Mouse (Mus musculus) MEL (cell line): ENCODE data around the gene 2410004P03Rik. TPM values are rescaled to one million over a fixed set of nuclear protein-coding genes. Genes with fewer than 3 reads are reported as not detected.

Source experiments
- DNase-seq: peaks from one replicate; pipeline ENCODE4 v3.0.0; 2011; ENCODE audit warnings: low read depth, low spot score
- H3K27ac ChIP-seq: 2 replicates; pipeline ENCODE4 v1.5.1; 2012; ENCODE audit warnings: low read depth, mild to moderate bottlenecking, control low read depth, low read length, moderate library complexity; ENCODE audit not compliant: control insufficient read depth
- H3K27me3 ChIP-seq, 2 experiments: fragments of 150-350 bp in 1 of 2; sonication (generic) in 1 of 2; 2 replicates each; pipeline ENCODE4 v1.6.1; 2012; ENCODE audit warnings: low read length in 2 of 2, mild to moderate bottlenecking in 2 of 2, improper control_type of control experiment in 1 of 2, moderate library complexity in 1 of 2; ENCODE audit not compliant: insufficient read depth in 2 of 2, control insufficient read depth in 1 of 2
- H3K36me3 ChIP-seq, 2 experiments: 2 replicates each; pipeline ENCODE4 v1.6.1; 2012 to 2014; ENCODE audit warnings: low read length in 2 of 2, improper control_type of control experiment in 1 of 2, inconsistent platforms in 1 of 2, mild to moderate bottlenecking in 1 of 2; ENCODE audit not compliant: insufficient read depth in 2 of 2, control insufficient read depth in 1 of 2
- H3K4me1 ChIP-seq, 2 experiments: fragments of 150-350 bp in 1 of 2; sonication (generic) in 1 of 2; 2 replicates each; pipeline ENCODE4 v1.6.1; 2012; ENCODE audit warnings: low read length in 2 of 2, improper control_type of control experiment in 1 of 2, mild to moderate bottlenecking in 1 of 2; ENCODE audit not compliant: insufficient read depth in 2 of 2, control insufficient read depth in 1 of 2
- H3K4me3 ChIP-seq, 2 experiments: fragments of 150-350 bp in 1 of 2; sonication (generic) in 1 of 2; 2 replicates each; pipeline ENCODE4 v1.5.1; 2012; ENCODE audit warnings: low read depth in 2 of 2, low read length in 2 of 2, mild to moderate bottlenecking in 2 of 2, moderate library complexity in 2 of 2, control low read depth in 1 of 2, improper control_type of control experiment in 1 of 2; ENCODE audit not compliant: control insufficient read depth in 1 of 2, insufficient read depth in 1 of 2
- H3K79me2 ChIP-seq: 2 replicates; pipeline ENCODE4 v1.6.1; 2012; ENCODE audit warnings: mild to moderate bottlenecking, low read length, moderate library complexity; ENCODE audit not compliant: control insufficient read depth, poor library complexity, insufficient read depth
- H3K9ac ChIP-seq: 2 replicates; pipeline ENCODE4 v1.6.1; 2012; ENCODE audit warnings: low read depth, mild to moderate bottlenecking, control low read depth, low read length, moderate library complexity; ENCODE audit not compliant: control insufficient read depth, poor library complexity, severe bottlenecking
- H3K9me3 ChIP-seq: fragments of 150-350 bp; sonication (generic); replicated peaks from 2 replicates; pipeline ENCODE4 v1.6.1; 2012; ENCODE audit warnings: mild to moderate bottlenecking, low read length, improper control_type of control experiment, moderate library complexity; ENCODE audit not compliant: insufficient read depth
- BHLHE40 ChIP-seq: IDR thresholded peaks from 2 replicates; pipeline ENCODE4 v1.6.1; 2012; ENCODE audit warnings: low read depth, mild to moderate bottlenecking, inconsistent platforms, low read length, improper control_type of control experiment, borderline replicate concordance
- CHD1 ChIP-seq: IDR thresholded peaks from 2 replicates; pipeline ENCODE4 v1.6.1; 2012; ENCODE audit warnings: low read depth, mild to moderate bottlenecking, inconsistent platforms, low read length, improper control_type of control experiment
- CHD2 ChIP-seq: IDR thresholded peaks from 2 replicates; pipeline ENCODE4 v1.6.1; 2011; ENCODE audit warnings: low read length, improper control_type of control experiment
- CTCF ChIP-seq, 3 experiments: IDR thresholded peaks in 2 of 3; conservative IDR thresholded peaks in 1 of 3; 2 replicates each; pipeline ENCODE4 v1.5.1; 2011 to 2012; ENCODE audit warnings: low read length in 3 of 3, low read depth in 2 of 3, mild to moderate bottlenecking in 2 of 3, improper control_type of control experiment in 1 of 3, inconsistent platforms in 1 of 3, mixed read lengths in 1 of 3, moderate library complexity in 1 of 3; ENCODE audit not compliant: control insufficient read depth in 1 of 3, insufficient read depth in 1 of 3, poor library complexity in 1 of 3, severe bottlenecking in 1 of 3
- E2F4 ChIP-seq: IDR thresholded peaks from 2 replicates; pipeline ENCODE4 v1.6.1; 2011; ENCODE audit warnings: low read depth, low read length, improper control_type of control experiment, borderline replicate concordance
- ELF1 ChIP-seq: IDR thresholded peaks from 2 replicates; pipeline ENCODE4 v1.6.1; 2014; ENCODE audit warnings: low read depth, mild to moderate bottlenecking, inconsistent platforms, low read length, improper control_type of control experiment, moderate library complexity
- ETS1 ChIP-seq: IDR thresholded peaks from 2 replicates; pipeline ENCODE4 v1.6.1; 2012; ENCODE audit warnings: low read depth, mild to moderate bottlenecking, inconsistent platforms, low read length, improper control_type of control experiment, moderate library complexity
- GABPA ChIP-seq: IDR thresholded peaks from 2 replicates; pipeline ENCODE4 v1.6.1; 2012; ENCODE audit warnings: low read depth, mild to moderate bottlenecking, inconsistent platforms, low read length, improper control_type of control experiment, moderate library complexity
- GATA1 ChIP-seq: IDR thresholded peaks from 2 replicates; pipeline ENCODE4 v1.6.1; 2011; ENCODE audit warnings: low read depth, low read length, improper control_type of control experiment
- HCFC1 ChIP-seq: IDR thresholded peaks from 2 replicates; pipeline ENCODE4 v1.6.1; 2012; ENCODE audit warnings: low read depth, mild to moderate bottlenecking, inconsistent platforms, low read length, improper control_type of control experiment, moderate library complexity
- JUND ChIP-seq: IDR thresholded peaks from 2 replicates; pipeline ENCODE4 v1.6.1; 2011; ENCODE audit warnings: low read depth, mild to moderate bottlenecking, improper control_type of control experiment, low read length
- KAT2A ChIP-seq: conservative IDR thresholded peaks from 2 replicates; pipeline ENCODE4 v1.6.1; 2012; ENCODE audit warnings: low read depth, low read length, improper control_type of control experiment, inconsistent platforms
- MAX ChIP-seq: IDR thresholded peaks from 2 replicates; pipeline ENCODE4 v1.6.1; 2011; ENCODE audit warnings: low read length, improper control_type of control experiment
- MEF2A ChIP-seq: IDR thresholded peaks from 2 replicates; pipeline ENCODE4 v1.6.1; 2014; ENCODE audit warnings: low read depth, mild to moderate bottlenecking, inconsistent platforms, low read length, improper control_type of control experiment; ENCODE audit not compliant: poor library complexity, insufficient replicate concordance, severe bottlenecking; ENCODE audit errors: extremely low read depth
- MXI1 ChIP-seq: IDR thresholded peaks from 2 replicates; pipeline ENCODE4 v1.6.1; 2011; ENCODE audit warnings: mild to moderate bottlenecking, low read depth, low read length, improper control_type of control experiment
- MYB ChIP-seq: IDR thresholded peaks from 2 replicates; pipeline ENCODE4 v1.6.1; 2011; ENCODE audit warnings: mild to moderate bottlenecking, low read depth, low read length, improper control_type of control experiment
- MYC ChIP-seq: IDR thresholded peaks from 2 replicates; pipeline ENCODE4 v1.6.1; 2011; ENCODE audit warnings: low read depth, mild to moderate bottlenecking, low read length, improper control_type of control experiment, moderate library complexity
- NELFE ChIP-seq: IDR thresholded peaks from 2 replicates; pipeline ENCODE4 v1.6.1; 2011; ENCODE audit warnings: low read depth, low read length, improper control_type of control experiment
- NRF1 ChIP-seq: IDR thresholded peaks from 2 replicates; pipeline ENCODE4 v1.6.1; 2014; ENCODE audit warnings: low read depth, mild to moderate bottlenecking, inconsistent platforms, low read length, improper control_type of control experiment, moderate library complexity; ENCODE audit not compliant: poor library complexity, insufficient read depth, severe bottlenecking
- POLR2A ChIP-seq, 2 experiments: IDR thresholded peaks; 2 replicates each; pipeline ENCODE4 v1.6.1; 2011 to 2012; ENCODE audit warnings: low read length in 2 of 2, mild to moderate bottlenecking in 2 of 2, control low read depth in 1 of 2, improper control_type of control experiment in 1 of 2, low read depth in 1 of 2, moderate library complexity in 1 of 2; ENCODE audit not compliant: control insufficient read depth in 1 of 2, insufficient read depth in 1 of 2, poor library complexity in 1 of 2
- POLR2AphosphoS2 ChIP-seq: IDR thresholded peaks from 2 replicates; pipeline ENCODE4 v1.6.1; 2011; ENCODE audit warnings: low read length, improper control_type of control experiment
- RAD21 ChIP-seq: IDR thresholded peaks from 2 replicates; pipeline ENCODE4 v1.6.1; 2011; ENCODE audit warnings: mild to moderate bottlenecking, low read depth, low read length, improper control_type of control experiment
- SIN3A ChIP-seq: IDR thresholded peaks from 2 replicates; pipeline ENCODE4 v1.6.1; 2012; ENCODE audit warnings: low read length, improper control_type of control experiment, inconsistent platforms
- SMC3 ChIP-seq: IDR thresholded peaks from 2 replicates; pipeline ENCODE4 v1.6.1; 2011; ENCODE audit warnings: low read depth, low read length, improper control_type of control experiment
- TCF12 ChIP-seq: IDR thresholded peaks from 2 replicates; pipeline ENCODE4 v1.6.1; 2014; ENCODE audit warnings: low read depth, mild to moderate bottlenecking, inconsistent platforms, low read length, improper control_type of control experiment, moderate library complexity
- UBTF ChIP-seq: IDR thresholded peaks from 2 replicates; pipeline ENCODE4 v1.6.1; 2012; ENCODE audit warnings: low read depth, mild to moderate bottlenecking, inconsistent platforms, low read length, improper control_type of control experiment, moderate library complexity, borderline replicate concordance; ENCODE audit not compliant: insufficient read depth
- USF1 ChIP-seq: IDR thresholded peaks from 2 replicates; pipeline ENCODE4 v1.6.1; 2014; ENCODE audit warnings: low read depth, mild to moderate bottlenecking, inconsistent platforms, low read length, improper control_type of control experiment, moderate library complexity
- USF2 ChIP-seq, 2 experiments: IDR thresholded peaks; 2 replicates each; pipeline ENCODE4 v1.6.1; 2011 to 2012; ENCODE audit warnings: improper control_type of control experiment in 2 of 2, low read length in 2 of 2, borderline replicate concordance in 1 of 2, inconsistent platforms in 1 of 2, low read depth in 1 of 2, mild to moderate bottlenecking in 1 of 2; ENCODE audit not compliant: insufficient read depth in 1 of 2
- ZC3H11A ChIP-seq: IDR thresholded peaks from 2 replicates; pipeline ENCODE4 v1.6.1; 2012; ENCODE audit warnings: low read depth, mild to moderate bottlenecking, inconsistent platforms, low read length, improper control_type of control experiment
- ZKSCAN1 ChIP-seq: IDR thresholded peaks from 2 replicates; pipeline ENCODE4 v1.6.1; 2012; ENCODE audit warnings: low read depth, mild to moderate bottlenecking, inconsistent platforms, low read length, improper control_type of control experiment, moderate library complexity
- ZMIZ1 ChIP-seq: IDR thresholded peaks from 2 replicates; pipeline ENCODE4 v1.6.1; 2012; ENCODE audit warnings: low read depth, mild to moderate bottlenecking, inconsistent platforms, low read length, improper control_type of control experiment, moderate library complexity
- polyA plus RNA-seq, 2 experiments: library from polyadenylated mRNA; stranded (reverse) in 1 of 2; unstranded in 1 of 2; fragments of >175 nt in 1 of 2; fragments of >200 nt in 1 of 2; gene quantifications; 2 replicates each; pipeline versions ENCODE4 v1.2.1 to v1.2.4; 2012; ENCODE audit warnings: low replicate concordance in 2 of 2, low read depth in 1 of 2; ENCODE audit not compliant: insufficient read length in 2 of 2, insufficient read depth in 1 of 2, missing spikeins in 1 of 2
- total RNA-seq: library from RNA; depleted of rRNA; stranded (reverse); fragments of 300-350 nt; gene quantifications from 2 replicates; pipeline ENCODE4 v1.2.3, GENCODE M21; 2012; rRNA removed

Gene 2410004P03Rik
- total RNA-seq (not detected in 2 replicates), polyA plus RNA-seq (under 1 TPM in 1 of 2 experiments, not detected in 1; 0.03 TPM)

- TF ChIP-seq SIN3A (no peak), MYC (no peak), MXI1 (no peak), TCF12 (no peak), JUND (no peak), GABPA (no peak), CHD1 (no peak), GATA1 (no peak), CTCF (IDR thresholded peaks at IDR 0.05 in 2 of 3, conservative IDR thresholded peaks at IDR 0.05 in 1 of 3; ENCODE audit: control insufficient read depth in 1 of 3, insufficient read depth in 1 of 3, low read depth in 2 of 3, low read length in 3 of 3, poor library complexity in 1 of 3, severe bottlenecking in 1 of 3) (peak; percentile 46 to 75 (median 63)), USF1 (no peak), NELFE (no peak), MYB (no peak), BHLHE40 (no peak), ELF1 (no peak), UBTF (no peak), ZMIZ1 (no peak), SMC3 (peak; percentile 75), KAT2A (no peak), POLR2AphosphoS2 (no peak), HCFC1 (no peak), CHD2 (no peak), ZC3H11A (peak; percentile 30; the same call in 1 of the 2 replicates), MAX (no peak), USF2 (IDR thresholded peaks at IDR 0.05; ENCODE audit: borderline replicate concordance in 1 of 2, insufficient read depth in 1 of 2, low read depth in 1 of 2, low read length in 2 of 2) (no peak), RAD21 (peak; percentile 40), E2F4 (no peak), ETS1 (no peak), MEF2A (no peak), NRF1 (no peak), POLR2A (IDR thresholded peaks at IDR 0.05; ENCODE audit: control insufficient read depth in 1 of 2, insufficient read depth in 1 of 2, low read depth in 1 of 2, low read length in 2 of 2, poor library complexity in 1 of 2) (no peak), ZKSCAN1 (no peak)
- no peaks in the 10 kb centered on the region for H3K79me2 ChIP-seq
- peak; percentile 44 for DNase-seq
- no peak within 1 kb of the TSS for H3K9ac ChIP-seq
- H3K4me3 ChIP-seq: no peak within 1 kb of the TSS
- 0 out of 4 replicates have a peak, but pooled peaks cover 0 to 1% of the 10 kb centered on the region in 2 experiments for H3K27me3 ChIP-seq
- H3K27ac ChIP-seq: no peak within 1 kb of the TSS
- H3K36me3 ChIP-seq: no peaks in the 10 kb centered on the region
- H3K9me3 ChIP-seq: no peaks in the 10 kb centered on the region
- no peaks in the 10 kb centered on the region for H3K4me1 ChIP-seq
Measured at GRCm38 (mm10) chr12:17011100-17011870, at the start of gene 2410004P03Rik. TSS of gene 2410004P03Rik (minus strand) at chr12:17011727.
